Mouse (Mus musculus) kidney, postnatal 14 days (tissue): ENCODE results near the gene Cyb5r1.
"Not testable (repeated sequence)": the region's sequence is repeated elsewhere in the genome, so short reads cannot be mapped to it uniquely, and the experiment has no call there.

Source experiments
- DNase-seq: peaks from one replicate; pipeline ENCODE4 v3.0.0; 2022; ENCODE audit warnings: mixed read lengths

Gene Cyb5r1

GRCm38 (mm10) chr1:134414501-134415167, 9.3 kb downstream of the Cyb5r1 start:
- DNase-seq: no peak

GRCm38 (mm10) chr1:134415168-134415831, 9.9 kb downstream of the Cyb5r1 start, which contains the start of gene Adipor1:
TSS of gene Adipor1 (plus strand) at chr1:134415378.
- DNase-seq: peak; percentile 99

- no peak for DNase-seq
Observed at GRCm38 (mm10) chr1:134418414-134418975, 13.1 kb downstream of the Cyb5r1 start.

GRCm38 (mm10) chr1:134419176-134419575, 13.8 kb downstream of the Cyb5r1 start:
- no peak for DNase-seq

- peak; percentile 61 for DNase-seq
Observed at GRCm38 (mm10) chr1:134419751-134420458, 14.5 kb downstream of the Cyb5r1 start.

- DNase-seq: no peak
Observed at GRCm38 (mm10) chr1:134423911-134424310, 18.6 kb downstream of the Cyb5r1 start.

- DNase-seq: no peak
Observed at GRCm38 (mm10) chr1:134426289-134426688, 20.9 kb downstream of the Cyb5r1 start.

- no peak for DNase-seq
Observed at GRCm38 (mm10) chr1:134433002-134433401, 27.6 kb downstream of the Cyb5r1 start.

- no peak for DNase-seq
Observed at GRCm38 (mm10) chr1:134433473-134433872, 28.1 kb downstream of the Cyb5r1 start.

- DNase-seq: peak; percentile 39
Observed at GRCm38 (mm10) chr1:134435414-134435813, 30.1 kb downstream of the Cyb5r1 start.

GRCm38 (mm10) chr1:134440437-134440836, 35.1 kb downstream of the Cyb5r1 start:
- no peak for DNase-seq

GRCm38 (mm10) chr1:134441737-134442136, 36.4 kb downstream of the Cyb5r1 start:
- DNase-seq: not testable (repeated sequence)

GRCm38 (mm10) chr1:134442394-134442793, 37.0 kb downstream of the Cyb5r1 start:
- no peak for DNase-seq

GRCm38 (mm10) chr1:134443288-134443687, 37.9 kb downstream of the Cyb5r1 start:
- DNase-seq: not testable (repeated sequence)

GRCm38 (mm10) chr1:134445418-134445817, 40.1 kb downstream of the Cyb5r1 start:
- DNase-seq: no peak

- DNase-seq: not testable (repeated sequence)
Observed at GRCm38 (mm10) chr1:134448537-134448936, 43.2 kb downstream of the Cyb5r1 start.

GRCm38 (mm10) chr1:134450201-134450600, 44.8 kb downstream of the Cyb5r1 start:
- no peak for DNase-seq

- DNase-seq: peak; percentile 55
Observed at GRCm38 (mm10) chr1:134450986-134451385, 45.6 kb downstream of the Cyb5r1 start.

GRCm38 (mm10) chr1:134454904-134455824, 49.8 kb downstream of the Cyb5r1 start, which contains the start of gene Klhl12:
TSS of gene Klhl12 (plus strand) at chr1:134455531.
- DNase-seq: peak; percentile 97

GRCm38 (mm10) chr1:134456060-134456459, 50.7 kb downstream of the Cyb5r1 start:
- DNase-seq: no peak

- no peak for DNase-seq
Observed at GRCm38 (mm10) chr1:134458139-134458727, 52.9 kb downstream of the Cyb5r1 start.
